Mouse (Mus musculus) monocyte, adult 5-6 weeks (primary cell): ENCODE measurements around the gene Scyl3. TPM values are rescaled to one million over a fixed set of nuclear protein-coding genes. Genes with fewer than 3 reads are reported as not detected.
A peak's percentile ranks its signal among the peaks of the same experiment; 100 is the strongest.

Source experiments
- ATAC-seq: fragments of 153-309, 156-312 bp; replicated peaks from 2 replicates; pipeline ENCODE4 v1.8.0; 2017; ENCODE audit warnings: mild to moderate bottlenecking; ENCODE audit not compliant: low TSS enrichment, insufficient number of reproducible peaks, severe bottlenecking, poor library complexity, low FRiP score
- total RNA-seq: library from RNA; stranded (forward); fragments of 200-1000, 200-491, 200-594 nt; gene quantifications from 3 replicates; pipeline ENCODE4 v1.2.3, GENCODE M21; 2017

Gene Scyl3
- total RNA-seq, 1 experiment from 2014 or later, result 36.1 TPM

- no peak for ATAC-seq
These were observed 5.7 kb downstream of the Scyl3 start for GRCm38 (mm10) chr1:163934591-163934990.

- ATAC-seq, result no peak
These were observed 13.2 kb downstream of the Scyl3 start for GRCm38 (mm10) chr1:163942056-163942455.

- no peak for ATAC-seq
These were observed 24.5 kb downstream of the Scyl3 start for GRCm38 (mm10) chr1:163953396-163953795.

- no peak for ATAC-seq
These were observed 29.1 kb downstream of the Scyl3 start for GRCm38 (mm10) chr1:163958036-163958435.

- 0 out of 2 replicates have a peak, but pooled peaks have one; percentile 31 for ATAC-seq
These were observed 35.2 kb downstream of the Scyl3 start for GRCm38 (mm10) chr1:163964008-163964689.

GRCm38 (mm10) chr1:163974471-163974870 is 45.6 kb downstream of the Scyl3 start:
- no peak for ATAC-seq

GRCm38 (mm10) chr1:163975088-163975487 is 46.2 kb downstream of the Scyl3 start:
- no peak for ATAC-seq

- no peak for ATAC-seq
These were observed 47.6 kb downstream of the Scyl3 start for GRCm38 (mm10) chr1:163976515-163976914.

- ATAC-seq, result no peak
These were observed 63.5 kb downstream of the Scyl3 start for GRCm38 (mm10) chr1:163992371-163992770.

GRCm38 (mm10) chr1:163994173-163994720 is 65.3 kb downstream of the Scyl3 start:
- no peak for ATAC-seq

GRCm38 (mm10) chr1:163994721-163995608 is 66.1 kb downstream of the Scyl3 start, which contains the start of the genes BC055324 and Mettl18:
Gene BC055324 (minus strand): TSS chr1:163994796.
Gene Mettl18 (plus strand): TSS chr1:163994889.
- ATAC-seq, result peak; percentile 100

- no peak for ATAC-seq
These were observed 66.7 kb downstream of the Scyl3 start for GRCm38 (mm10) chr1:163995609-163995913.

GRCm38 (mm10) chr1:164001831-164002452 is 73.0 kb downstream of the Scyl3 start:
- no peak for ATAC-seq

GRCm38 (mm10) chr1:164004311-164004710 is 75.4 kb downstream of the Scyl3 start:
- ATAC-seq, result no peak

Other genes with a start within 250 kb of the Scyl3 start
- not detected in 3 replicates for gene Mettl11b, start 203.9 kb upstream of the Scyl3 start, total RNA-seq
- gene Kifap3, start 149.5 kb upstream of the Scyl3 start, total RNA-seq, result 3.5 to 4.6 TPM (median 4.2 TPM) in 3 replicates
- 0.96 to 6.6 TPM (median 1.8 TPM) in 3 replicates for gene BC055324, start 65.7 kb downstream of the Scyl3 start, total RNA-seq
- gene Mettl18, start 65.8 kb downstream of the Scyl3 start, total RNA-seq, result 8.2 to 12.2 TPM (median 11.6 TPM) in 3 replicates
- gene Sele, start 119.1 kb downstream of the Scyl3 start, total RNA-seq, result 0.57 to 0.85 TPM in 2 of 3 replicates, not detected in the other
- gene Sell, start 132.9 kb downstream of the Scyl3 start, total RNA-seq, result 238 to 507 TPM (median 268 TPM) in 3 replicates
- gene Selp, start 186.2 kb downstream of the Scyl3 start, total RNA-seq, result 1.6 to 3.5 TPM (median 1.7 TPM) in 3 replicates
- 18.5 to 33.3 TPM (median 29.6 TPM) in 3 replicates for gene F5, start 222.7 kb downstream of the Scyl3 start, total RNA-seq